Mouse (Mus musculus) frontal cortex, postnatal 36 days (tissue): Measurements from ENCODE around the gene Rs1.
"Not testable (repeated sequence)": the region's sequence is repeated elsewhere in the genome, so short reads cannot be mapped to it uniquely, and the experiment has no call there.

Source experiments
- DNase-seq, 2 experiments: peaks; one replicate each; pipeline ENCODE4 v3.0.0; 2022; ENCODE audit warnings: low spot score in 2 of 2

Gene Rs1

DNA sequence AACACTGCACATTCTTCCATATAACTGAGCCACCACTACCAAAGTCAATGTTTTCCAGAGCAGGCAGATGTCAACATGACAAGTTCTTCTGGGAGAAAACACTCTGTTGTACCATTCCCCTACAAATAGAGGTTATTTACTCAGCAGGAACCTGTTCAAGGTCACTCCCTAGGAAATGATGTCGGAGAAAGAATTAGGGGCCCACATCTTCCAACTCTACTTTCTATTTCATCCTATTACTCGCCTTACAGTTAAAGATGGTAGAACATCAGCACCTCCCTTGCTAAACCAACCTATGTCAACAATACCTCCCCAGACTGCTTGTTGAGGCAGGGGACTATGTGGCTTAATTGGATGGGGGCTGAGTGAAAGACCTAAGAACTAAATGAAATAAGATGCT is at the start of gene Rs1:
Rs1 (plus strand) TSS at position 301 of the 400 bp plus-strand sequence.
- DNase-seq, result no peak

DNA sequence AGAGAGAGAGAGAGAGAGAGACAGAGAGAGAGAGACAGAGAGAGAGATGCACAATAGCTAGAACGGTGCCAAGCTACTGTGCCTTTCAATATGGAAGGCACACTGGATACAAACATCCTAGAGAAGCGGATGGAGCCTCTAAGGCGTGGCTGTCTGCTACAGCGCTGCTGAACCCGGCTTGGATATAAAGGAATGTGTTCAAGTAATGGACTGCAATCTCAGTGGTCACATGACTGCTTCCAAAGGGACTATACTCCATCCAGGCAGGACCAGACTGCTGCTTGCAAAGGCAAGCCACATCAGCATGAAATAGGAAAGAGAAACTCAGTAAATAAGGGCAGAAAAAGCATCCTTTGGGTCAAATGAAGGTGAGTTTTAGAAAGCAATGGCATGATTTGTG is 32.2 kb upstream of the Rs1 start, which contains the start of gene Ppef1:
Ppef1 (minus strand) TSS at position 116 of the 400 bp plus-strand sequence.
- DNase-seq, result no peak

DNA sequence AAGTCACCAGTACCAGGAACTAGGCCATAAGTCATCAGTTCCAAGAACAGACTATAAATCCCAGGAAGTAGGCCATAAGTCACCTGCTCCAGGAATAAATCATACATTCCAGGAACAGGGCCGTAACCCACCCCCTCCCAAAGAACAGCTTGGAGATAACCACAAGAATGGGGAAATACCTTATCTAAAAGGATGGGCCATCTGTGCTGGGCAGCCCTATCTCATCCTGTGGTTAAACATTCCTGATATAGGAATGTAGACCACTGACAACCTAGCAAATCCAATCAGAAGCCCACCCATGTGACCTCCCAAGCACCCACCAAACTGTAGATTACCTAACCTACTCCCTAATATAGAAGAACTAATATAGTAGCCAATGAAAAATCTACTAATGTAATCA is 22.4 kb upstream of the Rs1 start:
- no peak for DNase-seq

DNA sequence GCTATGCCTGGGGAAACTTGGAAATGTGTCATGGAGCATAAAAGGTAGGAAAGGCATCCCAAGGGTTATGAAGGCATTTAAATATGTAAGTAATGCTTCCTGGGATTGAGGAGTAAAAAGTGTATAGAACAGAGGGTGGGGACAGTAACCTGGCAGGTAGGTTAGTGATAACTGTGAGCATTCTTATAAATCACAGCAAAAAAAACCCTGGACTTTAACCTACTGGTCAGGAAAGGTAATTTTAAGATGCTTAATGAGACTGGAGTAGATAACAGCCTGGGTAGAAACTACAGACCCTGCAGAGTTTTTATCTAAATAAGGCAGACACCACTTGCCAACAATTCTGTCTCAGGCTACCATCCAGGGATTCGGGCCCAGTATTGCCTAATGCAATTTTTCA is 19.2 kb upstream of the Rs1 start:
- no peak for DNase-seq

DNA sequence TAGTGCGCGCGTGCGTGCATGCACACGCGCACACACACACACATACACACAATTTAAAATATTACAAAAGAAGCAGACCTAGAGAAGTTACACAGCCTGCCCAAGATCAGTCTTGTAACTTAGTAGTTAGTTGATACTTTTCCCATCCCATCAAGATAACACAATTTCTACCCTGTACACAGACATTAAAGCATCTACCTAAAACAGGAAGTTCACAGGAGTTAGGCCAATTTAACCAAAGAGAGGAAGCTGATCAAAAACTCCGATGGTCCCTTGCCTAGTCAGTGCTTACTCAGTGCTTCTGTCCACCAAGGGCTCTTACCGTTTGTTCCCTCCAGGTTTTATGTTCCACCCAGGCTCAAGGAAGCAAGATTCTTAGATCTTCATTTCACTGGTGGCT is 17.0 kb upstream of the Rs1 start:
- DNase-seq, result no peak

DNA sequence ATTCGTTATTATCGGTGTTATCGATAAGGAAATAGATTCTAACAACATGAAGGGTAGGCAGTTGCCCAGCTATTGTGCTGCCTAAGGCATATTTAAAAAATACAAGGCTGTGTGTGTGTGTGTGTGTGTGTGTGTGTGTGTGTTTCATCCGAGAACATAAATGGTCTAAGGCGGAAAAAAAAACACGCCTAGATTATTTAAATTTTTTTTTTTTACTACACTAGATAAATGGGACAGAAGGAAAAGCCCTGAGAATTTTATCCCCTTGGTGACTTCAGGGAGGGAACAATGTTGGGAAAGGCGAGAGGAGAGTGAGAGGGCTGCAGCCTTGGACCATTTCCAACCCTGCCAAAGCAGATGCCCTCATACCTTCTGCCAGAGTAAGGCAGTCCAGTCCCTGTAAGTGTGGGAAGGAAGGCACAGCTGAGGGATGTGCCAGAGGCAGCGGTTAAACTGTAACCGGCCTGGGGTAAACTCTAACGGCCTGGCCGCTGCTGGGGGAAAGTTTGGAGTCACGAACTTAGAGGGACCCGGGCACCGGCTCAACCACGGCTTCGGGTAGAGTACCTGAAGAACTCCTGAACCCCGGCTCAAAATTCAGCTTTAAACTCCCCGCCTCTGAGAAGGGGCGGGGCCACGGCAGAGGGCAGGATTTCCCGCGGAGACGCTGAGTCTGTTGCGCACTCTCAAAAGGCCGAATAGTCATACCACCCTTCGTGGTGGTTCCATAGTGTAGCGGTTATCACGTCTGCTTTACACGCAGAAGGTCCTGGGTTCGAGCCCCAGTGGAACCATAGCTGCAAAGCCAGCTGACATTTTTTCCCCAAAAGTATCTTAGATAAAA is 2.2 kb upstream of the Rs1 start:
- peak; percentile 94 to 96 for DNase-seq

DNA sequence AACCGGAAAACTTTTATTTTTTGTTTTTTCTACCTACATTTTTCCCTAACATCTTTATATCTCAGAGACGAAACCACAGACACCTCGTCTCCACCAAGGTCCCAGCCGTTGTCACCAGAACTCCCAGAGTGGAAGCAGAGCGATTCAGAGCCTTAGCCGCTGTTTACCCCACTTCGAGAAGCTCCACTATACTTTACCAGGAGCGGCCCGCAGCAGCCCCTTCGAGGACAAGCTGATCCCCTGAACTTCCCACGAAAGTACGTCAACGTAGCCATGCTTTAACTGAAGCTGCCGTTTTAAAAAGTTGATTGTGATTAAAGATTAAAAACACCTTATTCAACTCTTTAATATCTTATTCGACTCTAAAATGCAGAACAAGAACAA is 1.6 kb upstream of the Rs1 start:
- DNase-seq, result no peak

DNA sequence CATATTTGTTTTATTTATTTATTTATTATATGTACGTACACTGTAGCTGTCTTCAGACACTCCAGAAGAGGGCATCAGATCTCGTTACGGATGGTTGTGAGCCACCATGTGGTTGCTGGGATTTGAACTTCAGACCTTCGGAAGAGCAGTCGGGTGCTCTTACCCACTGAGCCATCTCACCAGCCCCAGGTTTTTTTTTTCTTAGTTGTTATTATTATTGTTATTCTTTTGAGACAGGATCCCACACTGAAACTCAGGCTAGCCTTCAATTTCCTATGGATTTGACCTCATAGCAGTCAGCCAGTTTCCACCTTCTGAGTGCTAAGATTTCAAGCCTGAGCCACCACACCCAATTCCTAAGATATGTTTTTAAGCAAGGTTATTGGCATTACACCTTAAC is 1.8 kb downstream of the Rs1 start:
- not testable (repeated sequence) for DNase-seq

DNA sequence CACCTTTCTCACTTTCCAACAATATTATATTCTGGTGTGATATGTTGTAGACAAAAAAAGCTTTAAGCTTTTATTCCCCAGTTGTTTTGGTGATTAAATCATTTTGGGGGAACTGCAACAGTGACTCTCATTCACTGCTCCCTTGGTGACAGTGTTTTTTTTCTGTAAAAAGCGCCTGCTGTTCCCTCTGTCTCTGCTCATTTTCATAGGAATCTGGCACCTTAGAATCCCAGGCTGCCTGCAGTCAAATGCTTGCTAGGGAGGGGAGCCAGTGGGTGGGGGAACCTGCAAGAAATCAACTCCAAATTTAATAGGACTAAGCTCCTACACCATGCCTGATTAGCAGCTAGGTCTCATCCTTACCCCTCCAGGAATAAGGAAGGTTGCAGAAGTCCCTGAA is 5.2 kb downstream of the Rs1 start:
- DNase-seq, result peak in 1 of 2 experiments; percentile 44

DNA sequence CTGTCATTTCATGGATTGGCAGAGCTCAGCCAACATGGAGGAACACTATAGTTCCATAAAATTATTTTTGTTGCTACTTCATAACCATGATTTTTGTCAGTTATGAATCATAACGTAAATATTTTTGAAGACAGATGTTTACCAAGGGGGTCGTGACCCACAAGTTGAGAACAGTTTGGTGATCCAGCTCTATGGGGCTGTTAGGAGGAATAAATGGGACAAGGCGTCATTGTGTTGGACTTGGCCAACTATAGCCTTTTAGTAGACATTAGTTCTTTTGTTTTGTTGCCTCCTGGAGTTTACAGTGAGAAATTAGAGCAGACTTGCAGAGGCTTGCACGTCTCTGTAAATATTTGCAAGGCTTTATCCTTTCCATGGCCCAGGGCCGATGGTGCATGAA is 14.5 kb downstream of the Rs1 start:
- no peak for DNase-seq

DNA sequence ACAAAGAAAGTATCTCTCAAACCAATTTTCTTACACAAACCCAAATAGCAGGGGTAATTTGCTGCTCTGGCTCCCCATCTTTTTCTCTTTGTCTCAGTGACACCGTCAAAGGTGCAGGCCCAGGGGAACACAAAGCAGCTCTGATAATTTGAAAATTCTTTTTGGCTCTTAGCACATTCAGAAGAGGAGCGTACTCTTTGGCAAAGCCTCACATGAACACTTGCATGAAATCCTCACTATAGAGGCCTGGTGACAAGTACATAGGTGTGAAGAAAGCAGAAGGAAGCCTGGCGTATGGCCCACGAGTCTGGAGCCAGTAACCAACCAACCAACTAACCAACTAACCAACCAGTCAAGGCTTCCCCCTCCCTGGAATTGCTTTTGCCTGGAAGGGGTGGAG is 27.1 kb downstream of the Rs1 start:
- DNase-seq, result no peak

DNA sequence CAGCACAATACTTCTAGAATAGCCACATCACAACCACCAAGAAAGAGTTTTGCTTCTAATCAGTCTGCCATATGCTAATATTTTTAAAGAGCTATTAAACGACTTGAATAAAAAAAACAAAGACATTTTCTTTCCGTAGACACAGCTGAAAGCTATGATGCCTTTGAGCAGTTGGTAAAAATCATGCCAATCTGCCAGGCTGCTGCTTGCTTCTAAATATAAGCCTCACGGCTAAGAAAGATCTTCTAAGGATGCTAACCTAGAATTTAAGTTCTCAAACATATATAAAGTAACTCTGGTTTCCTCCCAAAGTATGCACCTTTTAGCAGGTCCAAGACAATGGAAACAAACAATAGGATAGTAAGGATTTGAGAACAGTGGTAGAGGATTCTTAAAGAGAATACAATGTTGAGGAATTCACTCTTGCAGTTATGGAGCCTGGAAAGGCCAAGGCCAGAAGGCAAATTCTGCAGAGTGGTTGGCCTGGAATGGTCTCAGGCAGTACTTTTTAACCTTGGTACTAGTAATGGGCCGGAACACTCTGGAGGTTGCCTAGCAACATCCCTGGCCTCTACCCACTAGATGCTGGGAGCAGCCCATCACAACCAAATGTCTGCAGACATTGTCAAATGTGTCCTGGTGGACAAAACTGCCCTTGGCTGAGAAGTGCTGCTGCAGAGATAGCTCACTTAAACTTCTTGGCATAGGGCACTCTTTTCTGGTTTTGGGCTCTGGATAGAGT is 36.8 kb downstream of the Rs1 start:
- DNase-seq, result peak in 1 of 2 experiments; percentile 16

DNA sequence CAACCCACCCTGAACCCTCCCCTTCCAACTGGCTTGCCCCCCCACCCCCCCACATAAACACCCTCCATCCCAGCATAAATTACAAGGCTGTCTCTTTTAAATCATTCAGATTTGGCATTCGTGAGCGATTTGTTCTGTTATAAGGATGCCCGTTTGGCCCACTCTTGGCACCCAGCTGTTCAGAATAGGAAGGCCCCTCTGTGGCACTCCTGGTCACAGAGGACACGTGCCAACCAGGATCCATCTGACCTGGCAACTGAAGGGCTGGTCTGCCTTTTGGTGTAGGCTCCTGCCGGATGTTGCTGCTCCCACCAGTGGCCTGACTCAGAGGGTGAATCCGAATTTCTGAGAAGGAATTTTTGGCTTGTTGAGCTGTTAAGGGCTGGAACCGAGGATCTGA is 40.4 kb downstream of the Rs1 start:
- DNase-seq, result no peak
